25 mouse cellular contexts compared by ENCODE assay signal in genomic region chr13:76393106-76393505, GRCm38 (mm10).
"Had no signal": no experiment of that assay in that cellular context is flagged by ENCODE, and none has a peak within 500 bp of the region (broad histone marks: within the 10 kb centered on the region; RNA-seq: fewer than 3 reads in every experiment).

No protein-coding gene starts in this region.

- H3K9me3 ChIP-seq: limb, embryonic 10.5 days; limb, embryonic 13.5 days; liver, embryonic 12.5 days; liver, embryonic 15.5 days; lung, embryonic 15.5 days; megakaryocyte, embryonic 14.5 days; midbrain, embryonic 10.5 days; neural tube, embryonic 13.5 days; stomach, embryonic 15.5 days had no signal

- DNase-seq: kidney, adult 18-20 months; kidney, adult 9 months; kidney, postnatal 14 days; layer of hippocampus, adult 9-11 months; liver; lung, adult 18-20 months; lung, postnatal 10 days; lung, postnatal 36 days; midbrain, embryonic 14.5 days; retina, postnatal 1 day; right cerebral cortex, postnatal 25 days; spleen, adult 18-20 months; thymus, postnatal 25 days had no signal

- H3K9ac ChIP-seq: limb, embryonic 13.5 days; liver, embryonic 12.5 days; liver, embryonic 15.5 days; lung, embryonic 15.5 days; neural tube, embryonic 13.5 days; stomach, embryonic 15.5 days had no signal

- H3K4me2 ChIP-seq: limb, embryonic 13.5 days; liver, embryonic 12.5 days; liver, embryonic 15.5 days; lung, embryonic 15.5 days; neural tube, embryonic 13.5 days; stomach, embryonic 15.5 days had no signal

- H3K27me3 ChIP-seq: limb, embryonic 13.5 days; liver, embryonic 12.5 days; liver, embryonic 15.5 days; lung, embryonic 15.5 days; megakaryocyte, embryonic 14.5 days; neural tube, embryonic 13.5 days; stomach, embryonic 15.5 days had no signal

- H3K36me3 ChIP-seq: limb, embryonic 10.5 days; limb, embryonic 13.5 days; liver, embryonic 12.5 days; liver, embryonic 15.5 days; lung, embryonic 15.5 days; midbrain, embryonic 10.5 days; neural tube, embryonic 13.5 days; stomach, embryonic 15.5 days had no signal

- H3K4me3 ChIP-seq: layer of hippocampus, adult 2 months; limb, embryonic 10.5 days; limb, embryonic 13.5 days; liver, embryonic 12.5 days; liver, embryonic 15.5 days; lung, embryonic 15.5 days; megakaryocyte, embryonic 14.5 days; midbrain, embryonic 10.5 days; myocyte; neural tube, embryonic 13.5 days; stomach, embryonic 15.5 days had no signal

- ATAC-seq: intestine, embryonic 16.5 days; liver, embryonic 12.5 days had no signal

- H3K27ac ChIP-seq: layer of hippocampus, adult 2 months; limb, embryonic 10.5 days; limb, embryonic 13.5 days; liver, embryonic 12.5 days; liver, embryonic 15.5 days; lung, embryonic 15.5 days; midbrain, embryonic 10.5 days; neural tube, embryonic 13.5 days; stomach, embryonic 15.5 days had no signal

- H3K4me1 ChIP-seq: limb, embryonic 10.5 days; limb, embryonic 13.5 days; liver, embryonic 12.5 days; liver, embryonic 15.5 days; lung, embryonic 15.5 days; neural tube, embryonic 13.5 days; stomach, embryonic 15.5 days had no signal
